Mouse (Mus musculus): ENCODE measurements around the gene C130032M10Rik. TPM values are rescaled to one million over a fixed set of nuclear protein-coding genes. Genes with fewer than 3 reads are reported as not detected.

C130032M10Rik gene
- polyA plus RNA-seq, 1 experiment from 2014 or later, result not detected

DNA sequence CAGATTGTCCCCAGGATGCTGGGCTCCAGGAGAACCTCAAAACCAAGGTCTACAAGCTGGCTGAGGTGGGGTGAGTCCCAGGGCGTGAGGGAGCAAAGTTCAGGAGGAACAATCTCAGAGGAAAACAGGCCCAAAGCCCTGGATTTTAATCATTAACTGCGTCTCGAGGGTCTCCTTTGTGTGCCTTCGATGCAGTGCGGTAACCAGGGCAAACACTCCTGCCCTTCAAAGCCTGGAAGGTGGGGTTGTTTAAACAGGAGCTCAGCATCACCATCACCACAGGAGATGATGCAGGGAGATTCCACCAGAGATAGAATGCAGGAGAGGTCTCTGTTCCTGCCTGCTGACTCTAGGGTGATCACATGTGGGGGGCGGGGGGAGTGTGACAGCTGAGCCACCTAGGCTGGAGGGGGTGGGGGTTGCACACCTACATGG, 32.2 kb downstream of the C130032M10Rik start:
- ATAC-seq (ENCODE audit: insufficient number of reproducible peaks, insufficient read depth, low FRiP score, low read depth), result peak; percentile 80
- Histone ChIP-seq H3K4me2 (replicated peaks; ENCODE audit: low read depth, low read length) (0 out of 2 replicates have a peak overlapping the region, but pooled peaks have one; percentile 15), H3K9ac (replicated peaks; ENCODE audit: low read depth, low read length) (no peak overlapping the region), H3K27ac (ENCODE audit: low read length) (peak overlapping the region; percentile 83), H3K4me3 (ENCODE audit: low read depth, low read length) (no peak overlapping the region), H3K36me3 (ENCODE audit: control insufficient read depth, insufficient read depth, low read length) (no peaks in the 10 kb centered on the region), H3K9me3 (ENCODE audit: control insufficient read depth, low read depth, low read length) (no peaks in the 10 kb centered on the region), H3K4me1 (ENCODE audit: control insufficient read depth, insufficient read depth, low read length) (peaks cover 19% of the 10 kb centered on the region), H3K27me3 (ENCODE audit: control insufficient read depth, insufficient read depth, low read length) (no peaks in the 10 kb centered on the region)
- WGBS, result 49% methylated on average over 6 of the region's 6 CpGs

GRCm38 (mm10) chr9:114548496-114548895, 33.0 kb downstream of the C130032M10Rik start:
- Histone ChIP-seq H3K27me3 (ENCODE audit: control insufficient read depth, insufficient read depth, low read length) (no peaks in the 10 kb centered on the region), H3K9me3 (ENCODE audit: control insufficient read depth, low read depth, low read length) (no peaks in the 10 kb centered on the region), H3K4me1 (ENCODE audit: control insufficient read depth, insufficient read depth, low read length) (peaks cover 19% of the 10 kb centered on the region), H3K9ac (replicated peaks; ENCODE audit: low read depth, low read length) (no peak overlapping the region), H3K27ac (ENCODE audit: low read length) (peak overlapping the region; percentile 53; the same call in 1 of the 2 replicates), H3K36me3 (ENCODE audit: control insufficient read depth, insufficient read depth, low read length) (no peaks in the 10 kb centered on the region), H3K4me2 (replicated peaks; ENCODE audit: low read depth, low read length) (no peak overlapping the region), H3K4me3 (ENCODE audit: low read depth, low read length) (no peak overlapping the region)
- WGBS, result 38% methylated on average over 4 of the region's 4 CpGs
- ATAC-seq (ENCODE audit: insufficient number of reproducible peaks, insufficient read depth, low FRiP score, low read depth), result no peak

DNA sequence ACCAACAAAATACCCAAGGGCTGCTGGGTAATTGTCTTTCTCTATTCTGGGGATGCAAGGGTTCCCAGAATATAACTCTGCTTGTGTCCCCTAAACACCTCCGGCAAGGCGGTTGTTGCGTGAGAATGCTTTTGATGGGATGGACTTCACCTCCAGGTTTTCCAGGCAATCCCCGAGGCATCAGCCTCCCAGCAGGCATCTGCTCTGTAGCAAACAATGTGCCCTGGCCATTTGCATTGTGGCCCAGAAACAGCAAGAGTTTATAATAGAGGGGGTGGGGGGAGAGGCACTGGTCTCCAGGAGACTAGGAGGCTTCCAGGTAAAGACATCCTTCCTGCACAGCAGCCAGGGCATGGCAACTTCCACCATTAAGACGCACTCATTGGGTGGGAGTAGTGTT, 33.6 kb downstream of the C130032M10Rik start:
- H3K9ac ChIP-seq (replicated peaks; ENCODE audit: low read depth, low read length), result no peak overlapping the region
- no peak overlapping the region for H3K4me3 ChIP-seq (ENCODE audit: low read depth, low read length)
- no peaks in the 10 kb centered on the region for H3K36me3 ChIP-seq (ENCODE audit: control insufficient read depth, insufficient read depth, low read length)
- 50% methylated on average over 5 of the region's 5 CpGs for WGBS
- H3K4me1 ChIP-seq (ENCODE audit: control insufficient read depth, insufficient read depth, low read length), result peaks cover 17% of the 10 kb centered on the region
- H3K4me2 ChIP-seq (replicated peaks; ENCODE audit: low read depth, low read length), result no peak overlapping the region
- H3K27ac ChIP-seq (ENCODE audit: low read length), result peak overlapping the region; percentile 53; the same call in 1 of the 2 replicates
- H3K9me3 ChIP-seq (ENCODE audit: control insufficient read depth, low read depth, low read length), result no peaks in the 10 kb centered on the region
- H3K27me3 ChIP-seq (ENCODE audit: control insufficient read depth, insufficient read depth, low read length), result no peaks in the 10 kb centered on the region
- no peak for ATAC-seq (ENCODE audit: insufficient number of reproducible peaks, insufficient read depth, low FRiP score, low read depth)

DNA sequence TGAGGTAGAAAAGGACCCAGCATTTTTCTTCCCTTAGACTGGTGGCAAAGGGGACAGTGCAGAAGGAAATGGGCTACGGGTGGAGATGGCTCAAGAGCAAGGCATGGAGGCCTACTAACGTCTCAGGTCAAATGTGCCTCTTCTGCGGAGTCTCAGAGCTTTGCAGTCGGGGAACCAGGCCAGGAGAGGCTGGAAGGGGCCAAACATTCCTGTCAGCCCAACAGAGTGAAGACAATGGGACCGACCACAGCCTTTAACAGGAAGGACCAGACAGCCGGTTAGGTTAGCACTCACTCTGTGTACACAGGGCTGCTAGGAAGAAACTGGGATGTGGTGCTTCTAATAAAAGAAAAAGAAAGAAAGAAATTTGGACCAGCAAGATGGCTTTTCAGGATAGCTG, 34.5 kb downstream of the C130032M10Rik start:
- peaks cover 18% of the 10 kb centered on the region for H3K4me1 ChIP-seq (ENCODE audit: control insufficient read depth, insufficient read depth, low read length)
- H3K4me2 ChIP-seq (replicated peaks; ENCODE audit: low read depth, low read length), result no peak overlapping the region
- WGBS, result 28% methylated on average over 6 of the region's 6 CpGs
- no peaks in the 10 kb centered on the region for H3K9me3 ChIP-seq (ENCODE audit: control insufficient read depth, low read depth, low read length)
- no peak for ATAC-seq (ENCODE audit: insufficient number of reproducible peaks, insufficient read depth, low FRiP score, low read depth)
- H3K9ac ChIP-seq (replicated peaks; ENCODE audit: low read depth, low read length), result no peak overlapping the region
- H3K36me3 ChIP-seq (ENCODE audit: control insufficient read depth, insufficient read depth, low read length), result no peaks in the 10 kb centered on the region
- no peaks in the 10 kb centered on the region for H3K27me3 ChIP-seq (ENCODE audit: control insufficient read depth, insufficient read depth, low read length)
- H3K4me3 ChIP-seq (ENCODE audit: low read depth, low read length), result no peak overlapping the region
- H3K27ac ChIP-seq (ENCODE audit: low read length), result no peak overlapping the region

GRCm38 (mm10) chr9:114553828-114554227, 38.3 kb downstream of the C130032M10Rik start:
- Histone ChIP-seq H3K27me3 (ENCODE audit: control insufficient read depth, insufficient read depth, low read length) (no peaks in the 10 kb centered on the region), H3K9me3 (ENCODE audit: control insufficient read depth, low read depth, low read length) (no peaks in the 10 kb centered on the region), H3K27ac (ENCODE audit: low read length) (peak overlapping the region; percentile 58; the same call in 1 of the 2 replicates), H3K9ac (replicated peaks; ENCODE audit: low read depth, low read length) (no peak overlapping the region), H3K36me3 (ENCODE audit: control insufficient read depth, insufficient read depth, low read length) (no peaks in the 10 kb centered on the region), H3K4me3 (ENCODE audit: low read depth, low read length) (no peak overlapping the region), H3K4me1 (ENCODE audit: control insufficient read depth, insufficient read depth, low read length) (peaks cover 19% of the 10 kb centered on the region), H3K4me2 (replicated peaks; ENCODE audit: low read depth, low read length) (no peak overlapping the region)
- no peak for ATAC-seq (ENCODE audit: insufficient number of reproducible peaks, insufficient read depth, low FRiP score, low read depth)

DNA sequence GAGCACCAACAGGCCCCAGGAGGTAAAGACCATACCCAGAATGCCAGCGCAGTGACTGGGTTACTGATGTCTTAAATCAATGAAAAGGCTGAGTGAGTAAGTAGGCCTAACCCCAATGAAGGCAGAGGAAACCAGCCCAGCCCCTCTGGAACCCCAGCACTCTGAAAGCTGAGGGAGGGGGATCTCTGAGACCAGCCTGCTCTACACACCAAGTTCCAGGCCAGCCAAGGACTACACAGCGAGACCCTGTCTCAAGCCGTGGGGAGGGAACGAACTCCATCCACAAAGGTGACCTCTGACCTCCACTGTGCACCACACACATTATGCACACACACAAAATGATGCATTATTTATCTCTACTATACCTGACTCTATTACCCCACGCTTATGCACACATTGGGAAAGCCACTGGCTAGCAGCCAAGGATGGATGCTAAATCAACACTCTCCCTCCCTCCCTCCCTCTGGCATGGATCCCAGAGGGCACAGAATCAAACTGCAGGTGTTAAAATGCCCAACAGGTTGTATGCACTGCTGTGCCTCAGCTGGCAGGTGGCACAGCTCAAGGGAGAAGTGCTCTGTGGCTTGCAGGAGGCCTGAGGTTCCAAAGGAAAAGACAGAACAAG, 39.0 kb downstream of the C130032M10Rik start:
- no peak overlapping the region for H3K4me3 ChIP-seq (ENCODE audit: low read depth, low read length)
- ATAC-seq (ENCODE audit: insufficient number of reproducible peaks, insufficient read depth, low FRiP score, low read depth), result peak; percentile 78
- no peaks in the 10 kb centered on the region for H3K9me3 ChIP-seq (ENCODE audit: control insufficient read depth, low read depth, low read length)
- no peak overlapping the region for H3K9ac ChIP-seq (replicated peaks; ENCODE audit: low read depth, low read length)
- H3K4me2 ChIP-seq (replicated peaks; ENCODE audit: low read depth, low read length), result no peak overlapping the region
- H3K27me3 ChIP-seq (ENCODE audit: control insufficient read depth, insufficient read depth, low read length), result no peaks in the 10 kb centered on the region
- WGBS, result 40% methylated on average over 5 of the region's 5 CpGs
- peak overlapping the region; percentile 71; the same call in 1 of the 2 replicates for H3K27ac ChIP-seq (ENCODE audit: low read length)
- peaks cover 19% of the 10 kb centered on the region for H3K4me1 ChIP-seq (ENCODE audit: control insufficient read depth, insufficient read depth, low read length)
- H3K36me3 ChIP-seq (ENCODE audit: control insufficient read depth, insufficient read depth, low read length), result no peaks in the 10 kb centered on the region

DNA sequence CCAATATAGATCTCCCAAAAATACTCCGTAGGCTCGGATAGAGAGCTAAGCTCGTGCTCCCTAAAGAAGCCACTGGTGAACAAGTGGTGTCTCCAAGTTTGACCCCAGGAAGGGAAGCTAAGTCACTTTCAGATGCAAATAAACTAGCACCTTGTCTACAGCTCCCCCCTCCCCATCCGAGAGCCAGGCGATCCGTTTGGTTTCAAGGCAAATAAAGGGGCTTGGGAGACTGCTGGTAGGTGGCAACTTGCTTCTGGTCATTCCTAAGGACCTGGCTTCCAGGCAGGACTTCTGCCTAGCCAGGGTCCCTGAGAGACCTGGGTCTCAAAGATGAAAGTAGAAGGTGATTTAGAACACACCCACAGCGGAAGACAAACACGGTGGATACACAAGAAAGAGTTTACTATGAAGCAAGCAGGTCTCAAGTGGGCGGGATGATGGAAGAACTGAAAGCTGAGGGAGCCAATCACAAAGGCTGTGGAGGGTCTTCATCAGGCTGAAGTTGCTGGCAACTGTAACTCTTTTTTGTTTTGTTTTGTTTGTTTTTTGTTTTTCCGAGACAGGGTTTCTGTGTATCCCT, 40.9 kb downstream of the C130032M10Rik start:
- Histone ChIP-seq H3K9ac (replicated peaks; ENCODE audit: low read depth, low read length) (no peak overlapping the region), H3K27me3 (ENCODE audit: control insufficient read depth, insufficient read depth, low read length) (no peaks in the 10 kb centered on the region), H3K4me1 (ENCODE audit: control insufficient read depth, insufficient read depth, low read length) (peaks cover 15% of the 10 kb centered on the region; the same call in 1 of the 2 replicates), H3K36me3 (ENCODE audit: control insufficient read depth, insufficient read depth, low read length) (no peaks in the 10 kb centered on the region), H3K27ac (ENCODE audit: low read length) (peak overlapping the region; percentile 21; the same call in 1 of the 2 replicates), H3K9me3 (ENCODE audit: control insufficient read depth, low read depth, low read length) (no peaks in the 10 kb centered on the region), H3K4me2 (replicated peaks; ENCODE audit: low read depth, low read length) (0 out of 2 replicates have a peak overlapping the region, but pooled peaks have one; percentile 10), H3K4me3 (ENCODE audit: low read depth, low read length) (no peak overlapping the region)
- WGBS, result 50% methylated on average over 10 of the region's 10 CpGs
- no peak for ATAC-seq (ENCODE audit: insufficient number of reproducible peaks, insufficient read depth, low FRiP score, low read depth)

- Histone ChIP-seq H3K27ac (ENCODE audit: low read length) (no peak overlapping the region; the same call in 1 of the 2 replicates), H3K4me1 (ENCODE audit: control insufficient read depth, insufficient read depth, low read length) (peaks cover 16% of the 10 kb centered on the region), H3K27me3 (ENCODE audit: control insufficient read depth, insufficient read depth, low read length) (peaks cover under 1% of the 10 kb centered on the region; the same call in 1 of the 2 replicates), H3K9ac (replicated peaks; ENCODE audit: low read depth, low read length) (no peak overlapping the region), H3K9me3 (ENCODE audit: control insufficient read depth, low read depth, low read length) (no peaks in the 10 kb centered on the region), H3K4me3 (ENCODE audit: low read depth, low read length) (no peak overlapping the region), H3K4me2 (replicated peaks; ENCODE audit: low read depth, low read length) (no peak overlapping the region), H3K36me3 (ENCODE audit: control insufficient read depth, insufficient read depth, low read length) (no peaks in the 10 kb centered on the region)
- ATAC-seq (ENCODE audit: insufficient number of reproducible peaks, insufficient read depth, low FRiP score, low read depth), result no peak
- WGBS, result 27% methylated on average over 7 of the region's 7 CpGs
Observed at GRCm38 (mm10) chr9:114557086-114557485, 41.6 kb downstream of the C130032M10Rik start.

All from stomach, embryonic 14.5 days (tissue).